Mouse (Mus musculus) urinary bladder, postnatal 14 days (tissue): Measurements from ENCODE around the gene C1qtnf3.
A peak's percentile ranks its signal among the peaks of the same experiment; 100 is the strongest.
"Not testable (repeated sequence)": the region's sequence is repeated elsewhere in the genome, so short reads cannot be mapped to it uniquely, and the experiment has no call there.

Experiments
- DNase-seq: peaks from one replicate; pipeline ENCODE4 v3.0.0; 2021; ENCODE audit warnings: low spot score

Gene C1qtnf3

GRCm38 (mm10) chr15:10959277-10960026, 7.3 kb downstream of the C1qtnf3 start:
- no peak for DNase-seq

GRCm38 (mm10) chr15:10960267-10960666, 8.1 kb downstream of the C1qtnf3 start:
- DNase-seq = no peak

GRCm38 (mm10) chr15:10962601-10963000, 10.5 kb downstream of the C1qtnf3 start:
- no peak for DNase-seq

GRCm38 (mm10) chr15:10969439-10969838, 17.3 kb downstream of the C1qtnf3 start:
- no peak for DNase-seq

- no peak for DNase-seq
Observed at GRCm38 (mm10) chr15:10970777-10971176, 18.6 kb downstream of the C1qtnf3 start.

- DNase-seq = no peak
Observed at GRCm38 (mm10) chr15:10977151-10977550, 25.0 kb downstream of the C1qtnf3 start.

GRCm38 (mm10) chr15:10980712-10981111, 28.6 kb downstream of the C1qtnf3 start:
- no peak for DNase-seq

- DNase-seq = peak; percentile 89
Observed at GRCm38 (mm10) chr15:10981377-10982063, 29.4 kb downstream of the C1qtnf3 start, which contains the start of gene Amacr. TSS of gene Amacr (plus strand) at chr15:10981756.

- no peak for DNase-seq
Observed at GRCm38 (mm10) chr15:10982064-10982435, 29.9 kb downstream of the C1qtnf3 start.

GRCm38 (mm10) chr15:10985756-10986155, 33.6 kb downstream of the C1qtnf3 start:
- no peak for DNase-seq

- DNase-seq = not testable (repeated sequence)
Observed at GRCm38 (mm10) chr15:10986477-10986876, 34.3 kb downstream of the C1qtnf3 start.

- no peak for DNase-seq
Observed at GRCm38 (mm10) chr15:10990411-10990810, 38.3 kb downstream of the C1qtnf3 start.

GRCm38 (mm10) chr15:10991566-10991965, 39.4 kb downstream of the C1qtnf3 start:
- no peak for DNase-seq

- DNase-seq = no peak
Observed at GRCm38 (mm10) chr15:10999832-11000231, 47.7 kb downstream of the C1qtnf3 start.

GRCm38 (mm10) chr15:11000421-11000820, 48.3 kb downstream of the C1qtnf3 start, which contains the start of gene Slc45a2:
TSS of gene Slc45a2 (plus strand) at chr15:11000721.
- DNase-seq = no peak

GRCm38 (mm10) chr15:11003791-11004190, 51.7 kb downstream of the C1qtnf3 start:
- DNase-seq = no peak

GRCm38 (mm10) chr15:11004646-11005045, 52.5 kb downstream of the C1qtnf3 start:
- no peak for DNase-seq

GRCm38 (mm10) chr15:11008756-11009155, 56.6 kb downstream of the C1qtnf3 start:
- DNase-seq = no peak

GRCm38 (mm10) chr15:11010976-11011548, 58.9 kb downstream of the C1qtnf3 start:
- DNase-seq = peak; percentile 30

GRCm38 (mm10) chr15:11014931-11015330, 62.8 kb downstream of the C1qtnf3 start:
- DNase-seq = no peak

GRCm38 (mm10) chr15:11026801-11027561, 74.8 kb downstream of the C1qtnf3 start:
- DNase-seq = no peak
